ENCODE assay signal across 27 mouse cellular contexts in genomic region chr12:86097781-86098180, GRCm38 (mm10). TPM values are rescaled to one million over a fixed set of nuclear protein-coding genes. Genes with fewer than 3 reads are reported as not detected.
DNase-seq lines count a peak whose midpoint lies in the region; ATAC-seq and TF ChIP-seq lines count a peak whose summit lies in the region.
"Had no signal": no experiment of that assay in that cellular context is flagged by ENCODE, and none has a peak within 500 bp of the region (broad histone marks: within the 10 kb centered on the region; RNA-seq: fewer than 3 reads in every experiment).

No protein-coding gene starts in this region.

- TF ChIP-seq POLR2A in lung, adult 2 months (IDR thresholded peaks at IDR 0.05; ENCODE audit: borderline replicate concordance, extremely low read depth, low read depth, low read length) = no peak

- H3K36me3 ChIP-seq in heart, embryonic 10.5 days = peaks cover 16% of the 10 kb centered on the region; the same call in 1 of the 2 replicates
- no peaks in the 10 kb centered on the region for H3K36me3 ChIP-seq in heart, embryonic 15.5 days
- no peaks in the 10 kb centered on the region for H3K36me3 ChIP-seq in lung, postnatal 0 days (ENCODE audit: insufficient read depth, low read length)
- H3K36me3 ChIP-seq: G1E had no signal

- H3K27ac ChIP-seq in heart, embryonic 10.5 days = peak overlapping the region; percentile 71; the same call in 1 of the 2 replicates
- peak overlapping the region; percentile 76 for H3K27ac ChIP-seq in heart, embryonic 15.5 days
- no peak overlapping the region for H3K27ac ChIP-seq in lung, postnatal 0 days (ENCODE audit: low read length)
- H3K27ac ChIP-seq: forebrain, embryonic 12.5 days; kidney, embryonic 15.5 days; limb, embryonic 13.5 days; midbrain, embryonic 12.5 days; neural tube, embryonic 15.5 days had no signal

- no peaks in the 10 kb centered on the region for H3K27me3 ChIP-seq in heart, embryonic 10.5 days (ENCODE audit: insufficient read depth, poor library complexity, severe bottlenecking)
- no peaks in the 10 kb centered on the region for H3K27me3 ChIP-seq in heart, embryonic 15.5 days
- no peaks in the 10 kb centered on the region for H3K27me3 ChIP-seq in lung, postnatal 0 days (replicated peaks; ENCODE audit: insufficient read depth, low read length)
- no peaks in the 10 kb centered on the region for H3K27me3 ChIP-seq in Patski
- H3K27me3 ChIP-seq: kidney, embryonic 15.5 days; limb, embryonic 13.5 days; midbrain, embryonic 12.5 days; neural tube, embryonic 15.5 days had no signal

- in situ Hi-C loops in Patski (cut with MboI; ENCODE audit: low pct_unique_long_range_greater_than_20kb) = loop anchor here (25.0 kb wide), 2 partner anchors 760 to 790 kb away; partner anchors contain the start of genes Irf2bpl and Nek9

- H3K4me3 ChIP-seq in heart, embryonic 10.5 days = no peak overlapping the region
- no peak overlapping the region for H3K4me3 ChIP-seq in heart, embryonic 15.5 days
- H3K4me3 ChIP-seq in lung, postnatal 0 days (ENCODE audit: low read depth, low read length) = no peak overlapping the region
- no peak overlapping the region for H3K4me3 ChIP-seq in lung, adult 2 months (replicated peaks; ENCODE audit: extremely low read depth, low read depth, low read length)
- H3K4me3 ChIP-seq: forebrain, embryonic 12.5 days; kidney, embryonic 15.5 days; limb, embryonic 13.5 days; midbrain, embryonic 12.5 days; neural tube, embryonic 15.5 days had no signal

- 63% methylated on average over 11 of the region's 11 CpGs for WGBS in heart, embryonic 10.5 days
- 58% methylated on average over 11 of the region's 11 CpGs for WGBS in heart, embryonic 15.5 days
- WGBS in lung, postnatal 0 days = 74% methylated on average over 11 of the region's 11 CpGs
- WGBS in lung, adult 2 months = 72% methylated on average over 11 of the region's 11 CpGs

- TF ChIP-seq EP300 in lung, postnatal 0 days (IDR thresholded peaks at IDR 0.05) = peak; percentile 36; the same call in 1 of the 2 replicates

- DNase-seq in heart, embryonic 10.5 days (ENCODE audit: low spot score) = no peak
- no peak for DNase-seq in heart, postnatal 10 days
- DNase-seq in heart, adult 8-10 months (ENCODE audit: low spot score) = no peak
- peak; percentile 16 for DNase-seq in lung, postnatal 0 days (ENCODE audit: low spot score)
- DNase-seq in lung, adult 2 months = no peak
- DNase-seq in Patski (ENCODE audit: low read depth, low spot score) = no peak
- DNase-seq in ovary, postnatal 10 days (ENCODE audit: low spot score) = no peak
- DNase-seq: adrenal gland, postnatal 36 days; cerebellum, adult 2 months; cerebellum, postnatal 14 days; forebrain, postnatal 0 days; gastrocnemius, postnatal 14 days; kidney, adult 18-20 months; right cerebral cortex, adult 18-20 months; spleen, adult 18-20 months; thymus, postnatal 14 days had no signal

- intact Hi-C loops in heart, postnatal 10 days (cut with DNase I) = no loop called here

- TF ChIP-seq CTCF in lung, postnatal 0 days (IDR thresholded peaks at IDR 0.05) = no peak
- TF ChIP-seq CTCF in lung, adult 2 months (IDR thresholded peaks at IDR 0.05; ENCODE audit: insufficient read depth, low read length) = no peak
- no peak for TF ChIP-seq CTCF in Patski (IDR thresholded peaks at IDR 0.05)

- ATAC-seq in heart, embryonic 15.5 days (replicated peaks; ENCODE audit: insufficient number of reproducible peaks, insufficient read depth, low FRiP score, low read depth) = no peak
- peak; percentile 75 for ATAC-seq in lung, postnatal 0 days
- ATAC-seq in Patski = peak; percentile 35
- ATAC-seq: forebrain, postnatal 0 days; hindbrain, embryonic 16.5 days had no signal

- POLR2A ChIA-PET in Patski (lab: Charles Lee) = no interaction called here

- CTCF ChIA-PET in Patski (lab: Charles Lee) = no interaction called here

- H3K9me3 ChIP-seq in heart, embryonic 10.5 days = no peaks in the 10 kb centered on the region
- H3K9me3 ChIP-seq in heart, embryonic 15.5 days (replicated peaks) = no peaks in the 10 kb centered on the region
- H3K9me3 ChIP-seq in lung, postnatal 0 days (ENCODE audit: low read length) = no peaks in the 10 kb centered on the region
- H3K9me3 ChIP-seq: forebrain, embryonic 12.5 days; G1E; kidney, embryonic 15.5 days; limb, embryonic 13.5 days; midbrain, embryonic 12.5 days; neural tube, embryonic 15.5 days had no signal

- peaks cover 29% of the 10 kb centered on the region for H3K4me1 ChIP-seq in heart, embryonic 10.5 days
- peaks cover 35% of the 10 kb centered on the region for H3K4me1 ChIP-seq in heart, embryonic 15.5 days (replicated peaks)
- H3K4me1 ChIP-seq in lung, postnatal 0 days (ENCODE audit: insufficient read depth, low read depth, low read length) = no peaks in the 10 kb centered on the region
- H3K4me1 ChIP-seq in lung, adult 2 months (ENCODE audit: control insufficient read depth, insufficient read depth, low read length) = no peaks in the 10 kb centered on the region
- H3K4me1 ChIP-seq: kidney, embryonic 15.5 days had no signal

- 0 out of 2 replicates have a peak overlapping the region, but pooled peaks have one; percentile 14 for H3K4me2 ChIP-seq in heart, embryonic 15.5 days
- H3K4me2 ChIP-seq in lung, postnatal 0 days (replicated peaks; ENCODE audit: low read depth, low read length) = no peak overlapping the region
- H3K4me2 ChIP-seq: forebrain, embryonic 12.5 days; kidney, embryonic 15.5 days; limb, embryonic 13.5 days; liver, embryonic 11.5 days; midbrain, embryonic 12.5 days; neural tube, embryonic 15.5 days had no signal

- H3K9ac ChIP-seq in heart, embryonic 15.5 days = 0 out of 2 replicates have a peak overlapping the region, but pooled peaks have one; percentile 23
- no peak overlapping the region for H3K9ac ChIP-seq in lung, postnatal 0 days (replicated peaks; ENCODE audit: low read depth)
- H3K9ac ChIP-seq: forebrain, embryonic 12.5 days; forebrain, postnatal 0 days; kidney, embryonic 15.5 days; limb, embryonic 13.5 days; midbrain, embryonic 12.5 days; neural tube, embryonic 15.5 days had no signal

RNA-seq across cellular contexts. Expression of gene Ift43, which starts 15.4 kb away (rescaled TPM):
- polyA plus RNA-seq in heart, embryonic 10.5 days (2016; fragmentation: Nextera tagmentation; extraction: Ambion mirVana) = 104 and 114 TPM in 2 replicates
- 10 to 100 TPM; 30.2 to 34.0 TPM for total RNA-seq in heart, postnatal 10 days (2021)
- 106 and 130 TPM in 2 replicates for polyA plus RNA-seq in heart, embryonic 15.5 days (2015; fragmentation: Nextera tagmentation; extraction: Ambion mirVana)
- 10 to 100 TPM; 24.9 to 32.3 (median 27.7) TPM for total RNA-seq in heart, adult 8-10 months (2022)
- 127 and 141 TPM in 2 replicates for polyA plus RNA-seq in lung, postnatal 0 days (2015; fragmentation: Nextera tagmentation; extraction: Ambion mirVana)
- 32.8 and 49.6 TPM in 2 replicates for polyA plus RNA-seq in lung, adult 2 months (2012; rRNA removed)
- polyA plus RNA-seq in Patski (2021) = 108 TPM
- total RNA-seq: granulocyte monocyte progenitor cell, adult 5-6 weeks had no signal

RNA-seq across cellular contexts. Expression of gene Tgfb3, which starts 18.9 kb away (rescaled TPM):
- polyA plus RNA-seq in heart, embryonic 10.5 days (2016; fragmentation: Nextera tagmentation; extraction: Ambion mirVana) = 13.0 and 15.3 TPM in 2 replicates
- 10 to 100 TPM; 19.8 to 20.7 TPM for total RNA-seq in heart, postnatal 10 days (2021)
- polyA plus RNA-seq in heart, embryonic 15.5 days (2015; fragmentation: Nextera tagmentation; extraction: Ambion mirVana) = 22.2 and 31.9 TPM in 2 replicates
- total RNA-seq in heart, adult 8-10 months (2022) = 10 to 100 TPM; 13.5 to 15.5 (median 14.3) TPM
- 20.6 and 23.5 TPM in 2 replicates for polyA plus RNA-seq in lung, postnatal 0 days (2015; fragmentation: Nextera tagmentation; extraction: Ambion mirVana)
- polyA plus RNA-seq in lung, adult 2 months (2012; rRNA removed) = 24.8 and 33.9 TPM in 2 replicates
- polyA plus RNA-seq in Patski (2021) = 25.6 TPM
- total RNA-seq: megakaryocyte, adult 5-6 weeks had no signal
